Mouse (Mus musculus): ENCODE measurements at regions not wholly inside any gene's neighbourhood (a gene's known extent, or its start where the extent isn't known, plus 50 kb on each side); places are given as distances from the start of the nearest gene placed in this dataset.
"Not testable (repeated sequence)": the region's sequence is repeated elsewhere in the genome, so short reads cannot be mapped to it uniquely, and the experiment has no call there.

DNA sequence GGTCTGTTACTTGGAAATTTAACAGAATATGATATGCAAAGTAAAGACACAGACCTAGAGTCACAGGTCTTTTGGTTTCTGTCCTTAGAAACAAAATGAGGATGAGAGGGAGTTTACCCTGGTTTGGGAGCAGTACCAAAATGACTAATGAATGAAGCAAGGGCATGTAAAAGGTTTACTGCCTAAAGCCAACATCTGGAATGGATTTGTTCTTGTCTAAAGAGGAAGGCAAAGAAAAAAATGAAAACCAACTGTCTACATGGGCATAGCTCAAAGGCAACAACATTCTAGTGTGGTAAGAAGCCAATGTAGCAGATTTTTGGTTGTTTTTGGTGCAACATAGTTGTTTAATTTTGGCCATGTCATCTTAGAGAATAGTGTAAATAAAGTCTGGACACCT is 203.5 kb upstream of the Diaph2 start:
- no peak overlapping the region for H3K4me2 ChIP-seq (ENCODE audit: low read depth, low read length)
- no peak overlapping the region for H3K9ac ChIP-seq (replicated peaks; ENCODE audit: low read depth, low read length)

DNA sequence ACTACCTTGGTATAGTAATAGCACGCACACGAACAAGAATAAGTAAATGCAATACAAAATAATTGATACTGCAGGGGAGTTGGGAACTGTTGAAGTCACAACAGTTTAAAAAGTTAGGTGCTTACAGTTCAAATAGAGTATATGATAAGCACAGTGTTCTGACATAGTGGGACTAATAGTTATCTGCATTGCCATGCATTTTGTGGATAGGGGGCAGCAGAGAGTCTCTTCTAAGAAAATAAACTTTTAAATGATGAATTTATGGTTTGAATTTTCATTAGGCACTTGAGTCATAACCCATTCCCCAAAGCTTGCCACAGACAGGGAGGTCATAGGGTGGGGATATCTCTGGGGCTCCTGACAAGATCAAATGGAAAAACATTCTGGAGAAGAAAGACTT is 201.9 kb upstream of the Diaph2 start:
- 85% methylated on average over 2 of the region's 2 CpGs for WGBS
- no peak overlapping the region for H3K27ac ChIP-seq (ENCODE audit: low read depth)
- H3K27me3 ChIP-seq (ENCODE audit: control insufficient read depth, insufficient read depth, low read length): no peaks in the 10 kb centered on the region
- peak; percentile 19; the same call in 1 of the 2 replicates for TF ChIP-seq CTCF (IDR thresholded peaks at IDR 0.05; ENCODE audit: low read depth)
- TF ChIP-seq EP300 (IDR thresholded peaks at IDR 0.05; ENCODE audit: low read depth): no peak
- H3K9me3 ChIP-seq (replicated peaks; ENCODE audit: control insufficient read depth, low read length): no peaks in the 10 kb centered on the region
- no peak overlapping the region for H3K4me3 ChIP-seq (ENCODE audit: low read depth, low read length)
- H3K36me3 ChIP-seq (replicated peaks; ENCODE audit: control insufficient read depth, insufficient read depth, low read length): no peaks in the 10 kb centered on the region
- no peaks in the 10 kb centered on the region for H3K4me1 ChIP-seq (ENCODE audit: control insufficient read depth, insufficient read depth)
- DNase-seq (ENCODE audit: low spot score) (no peak), ATAC-seq (ENCODE audit: insufficient read depth, low read depth) (no peak)
- H3K9ac ChIP-seq (replicated peaks; ENCODE audit: low read depth, low read length): no peak overlapping the region
- H3K4me2 ChIP-seq (ENCODE audit: low read depth, low read length): no peak overlapping the region

More for the DNA sequence above, 203.5 kb upstream of the Diaph2 start:
- Histone ChIP-seq H3K4me1 (ENCODE audit: control insufficient read depth, insufficient read depth) (no peaks in the 10 kb centered on the region), H3K36me3 (replicated peaks; ENCODE audit: control insufficient read depth, insufficient read depth, low read length) (no peaks in the 10 kb centered on the region), H3K9me3 (replicated peaks; ENCODE audit: control insufficient read depth, low read length) (no peaks in the 10 kb centered on the region), H3K27ac (ENCODE audit: low read depth) (no peak overlapping the region), H3K4me3 (ENCODE audit: low read depth, low read length) (no peak overlapping the region), H3K27me3 (ENCODE audit: control insufficient read depth, insufficient read depth, low read length) (no peaks in the 10 kb centered on the region)
- no peak for ATAC-seq (ENCODE audit: insufficient read depth, low read depth)
- no peak for DNase-seq (ENCODE audit: low spot score)
- no peak for TF ChIP-seq CTCF (IDR thresholded peaks at IDR 0.05; ENCODE audit: low read depth)
- no peak for TF ChIP-seq EP300 (IDR thresholded peaks at IDR 0.05; ENCODE audit: low read depth)

DNA sequence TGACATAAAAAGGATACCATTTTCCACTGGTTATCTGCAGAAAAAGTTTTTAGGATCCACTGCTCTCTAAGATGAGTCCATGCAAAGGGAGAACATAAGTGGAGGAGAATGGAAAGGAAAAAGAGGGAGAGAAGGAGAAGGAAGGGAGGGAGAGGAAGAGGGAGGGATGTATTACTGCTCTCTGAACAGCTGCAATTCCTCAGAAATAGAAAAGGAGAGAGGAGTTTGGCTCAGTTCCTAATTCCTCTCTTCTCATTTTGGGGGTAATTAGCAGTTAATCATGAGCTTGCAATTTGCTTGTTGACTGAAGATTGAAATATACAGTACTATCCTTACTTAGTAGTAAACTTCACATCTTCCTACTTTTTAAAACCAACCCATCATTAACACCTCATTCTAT is 193.5 kb upstream of the Diaph2 start:
- Histone ChIP-seq H3K9ac (replicated peaks; ENCODE audit: low read depth, low read length) (no peak overlapping the region), H3K27me3 (ENCODE audit: control insufficient read depth, insufficient read depth, low read length) (no peaks in the 10 kb centered on the region), H3K4me3 (ENCODE audit: low read depth, low read length) (no peak overlapping the region), H3K4me2 (ENCODE audit: low read depth, low read length) (no peak overlapping the region), H3K36me3 (replicated peaks; ENCODE audit: control insufficient read depth, insufficient read depth, low read length) (no peaks in the 10 kb centered on the region), H3K4me1 (ENCODE audit: control insufficient read depth, insufficient read depth) (no peaks in the 10 kb centered on the region), H3K27ac (ENCODE audit: low read depth) (no peak overlapping the region), H3K9me3 (replicated peaks; ENCODE audit: control insufficient read depth, low read length) (no peaks in the 10 kb centered on the region)
- ATAC-seq (ENCODE audit: insufficient read depth, low read depth) (no peak), DNase-seq (ENCODE audit: low spot score) (no peak)
- TF ChIP-seq EP300 (IDR thresholded peaks at IDR 0.05; ENCODE audit: low read depth): no peak
- no peak for TF ChIP-seq CTCF (IDR thresholded peaks at IDR 0.05; ENCODE audit: low read depth)

DNA sequence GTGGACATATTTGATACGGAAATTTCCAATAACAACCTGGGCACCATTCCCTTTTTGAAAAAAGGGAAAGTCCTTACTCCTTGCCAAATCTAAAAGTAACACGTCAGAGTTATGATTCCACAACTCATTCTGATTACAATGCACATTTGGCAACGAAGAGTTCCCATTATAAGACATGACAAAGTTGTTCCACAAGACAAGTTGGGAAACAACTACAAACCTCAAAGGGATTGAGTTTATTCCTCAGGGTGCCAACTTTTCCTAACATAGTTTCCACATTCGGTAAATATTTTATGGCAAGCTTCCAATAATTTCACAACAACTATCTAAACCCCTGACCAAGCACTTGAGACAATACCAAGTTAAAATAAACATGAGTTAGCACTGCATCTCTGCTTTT is 150.1 kb upstream of the Diaph2 start:
- Histone ChIP-seq H3K36me3 (replicated peaks; ENCODE audit: control insufficient read depth, insufficient read depth, low read length) (no peaks in the 10 kb centered on the region), H3K27me3 (ENCODE audit: control insufficient read depth, insufficient read depth, low read length) (no peaks in the 10 kb centered on the region), H3K27ac (ENCODE audit: low read depth) (no peak overlapping the region), H3K9ac (replicated peaks; ENCODE audit: low read depth, low read length) (no peak overlapping the region), H3K4me3 (ENCODE audit: low read depth, low read length) (no peak overlapping the region), H3K4me1 (ENCODE audit: control insufficient read depth, insufficient read depth) (no peaks in the 10 kb centered on the region), H3K4me2 (ENCODE audit: low read depth, low read length) (no peak overlapping the region), H3K9me3 (replicated peaks; ENCODE audit: control insufficient read depth, low read length) (no peaks in the 10 kb centered on the region)
- DNase-seq (ENCODE audit: low spot score): no peak
- WGBS: 40% methylated on average over 4 of the region's 4 CpGs
- no peak for TF ChIP-seq CTCF (IDR thresholded peaks at IDR 0.05; ENCODE audit: low read depth)
- TF ChIP-seq EP300 (IDR thresholded peaks at IDR 0.05; ENCODE audit: low read depth): no peak
- no peak for ATAC-seq (ENCODE audit: insufficient read depth, low read depth)

DNA sequence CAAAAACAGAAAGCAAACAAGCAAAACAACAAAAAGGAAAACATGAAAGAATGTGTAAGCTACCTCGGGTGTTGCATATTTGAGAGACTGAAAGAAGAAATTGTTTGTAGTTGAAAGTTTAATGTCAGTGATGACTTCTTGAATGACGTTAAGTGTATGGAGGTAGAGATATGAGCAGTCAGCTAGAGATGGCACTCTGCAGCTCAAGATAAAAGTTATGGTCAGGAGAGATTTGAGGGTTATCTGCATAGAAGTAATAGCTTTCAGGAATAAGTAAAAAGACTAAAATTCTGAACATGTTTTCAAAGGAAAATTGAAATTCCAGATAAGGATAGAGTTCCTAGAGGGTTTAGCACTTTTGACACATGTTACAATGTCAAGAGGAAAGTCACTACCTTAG is 141.7 kb upstream of the Diaph2 start:
- Histone ChIP-seq H3K9me3 (replicated peaks; ENCODE audit: control insufficient read depth, low read length) (0 out of 2 replicates have a peak, but pooled peaks cover 2% of the 10 kb centered on the region), H3K27ac (ENCODE audit: low read depth) (no peak overlapping the region), H3K9ac (replicated peaks; ENCODE audit: low read depth, low read length) (no peak overlapping the region), H3K36me3 (replicated peaks; ENCODE audit: control insufficient read depth, insufficient read depth, low read length) (no peaks in the 10 kb centered on the region), H3K4me1 (ENCODE audit: control insufficient read depth, insufficient read depth) (no peaks in the 10 kb centered on the region), H3K4me2 (ENCODE audit: low read depth, low read length) (no peak overlapping the region), H3K27me3 (ENCODE audit: control insufficient read depth, insufficient read depth, low read length) (no peaks in the 10 kb centered on the region), H3K4me3 (ENCODE audit: low read depth, low read length) (no peak overlapping the region)
- WGBS: 49% methylated on average over 2 of the region's 2 CpGs
- ATAC-seq (ENCODE audit: insufficient read depth, low read depth): no peak
- no peak for TF ChIP-seq EP300 (IDR thresholded peaks at IDR 0.05; ENCODE audit: low read depth)
- no peak for TF ChIP-seq CTCF (IDR thresholded peaks at IDR 0.05; ENCODE audit: low read depth)
- no peak for DNase-seq (ENCODE audit: low spot score)

DNA sequence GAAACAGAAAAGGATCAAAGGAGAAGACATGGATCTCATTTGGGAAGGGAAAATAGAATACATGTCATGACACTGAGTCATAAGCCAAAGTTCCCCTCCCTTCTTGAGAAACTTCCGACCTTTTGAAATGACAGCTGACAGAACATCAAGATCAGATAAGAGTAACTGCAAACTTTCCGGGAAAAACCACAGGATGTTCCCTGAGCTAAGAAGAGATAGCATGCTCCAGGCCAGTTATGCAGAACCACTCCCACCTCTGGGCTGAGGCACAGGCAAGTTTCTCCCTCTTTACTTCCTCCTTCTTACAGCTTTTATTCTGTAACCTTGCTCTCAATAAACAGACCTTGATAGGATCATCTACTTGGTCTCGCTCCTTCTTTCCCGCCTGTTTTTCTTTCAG is 138.0 kb upstream of the Diaph2 start:
- H3K4me2 ChIP-seq (ENCODE audit: low read depth, low read length); DNase-seq (ENCODE audit: low spot score); H3K4me3 ChIP-seq (ENCODE audit: low read depth, low read length); H3K36me3 ChIP-seq (replicated peaks; ENCODE audit: control insufficient read depth, insufficient read depth, low read length); H3K9ac ChIP-seq (replicated peaks; ENCODE audit: low read depth, low read length); H3K4me1 ChIP-seq (ENCODE audit: control insufficient read depth, insufficient read depth); H3K9me3 ChIP-seq (replicated peaks; ENCODE audit: control insufficient read depth, low read length); H3K27me3 ChIP-seq (ENCODE audit: control insufficient read depth, insufficient read depth, low read length); ATAC-seq (ENCODE audit: insufficient read depth, low read depth); H3K27ac ChIP-seq (ENCODE audit: low read depth): not testable (repeated sequence)
- 76% methylated on average over 4 of the region's 4 CpGs for WGBS

All from heart, postnatal 0 days (tissue).